Mouse (Mus musculus) kidney, postnatal 0 days (tissue): ENCODE measurements around the gene Rbm8a. TPM values are rescaled to one million over a fixed set of nuclear protein-coding genes. Genes with fewer than 3 reads are reported as not detected.

Source experiments
- ATAC-seq: fragments of 200-750 bp; cut with Nextera tagmentation; replicated peaks from 2 replicates; pipeline ENCODE4 v1.8.0; 2017; ENCODE audit warnings: low read depth, moderate number of reproducible peaks, moderate TSS enrichment, moderate library complexity; ENCODE audit not compliant: low FRiP score
- DNase-seq: peaks from one replicate; pipeline ENCODE4 v3.0.0-alpha.2; 2016; ENCODE audit warnings: low spot score
- H3K27ac ChIP-seq: fragments of 300-500 bp; sonication (generic); 2 replicates; pipeline ENCODE4 v1.5.1; 2014; ENCODE audit warnings: mild to moderate bottlenecking
- H3K27me3 ChIP-seq: fragments of 300-500 bp; sonication (generic); 2 replicates; pipeline ENCODE4 v1.6.1; 2014; ENCODE audit warnings: low read length, mixed read lengths; ENCODE audit not compliant: insufficient read depth
- H3K36me3 ChIP-seq: fragments of 300-500 bp; sonication (generic); 2 replicates; pipeline ENCODE4 v1.6.1; 2014; ENCODE audit warnings: low read length, mixed read lengths; ENCODE audit not compliant: insufficient read depth
- H3K4me1 ChIP-seq: fragments of 300-500 bp; sonication (generic); replicated peaks from 2 replicates; pipeline ENCODE4 v1.6.1; 2014; ENCODE audit warnings: antibody characterized with exemption, low read length, mixed read lengths; ENCODE audit not compliant: insufficient read depth
- H3K4me2 ChIP-seq: fragments of 300-500 bp; sonication (generic); 2 replicates; pipeline ENCODE4 v1.6.1; 2014; ENCODE audit warnings: mild to moderate bottlenecking, low read length, moderate library complexity, mixed read lengths
- H3K4me3 ChIP-seq: fragments of 300-500 bp; sonication (generic); replicated peaks from 2 replicates; pipeline ENCODE4 v1.5.1; 2014; ENCODE audit warnings: low read depth, low read length
- H3K9ac ChIP-seq: fragments of 300-500 bp; sonication (generic); 2 replicates; pipeline ENCODE4 v1.6.1; 2014; ENCODE audit warnings: low read depth, low read length
- H3K9me3 ChIP-seq: fragments of 300-500 bp; sonication (generic); replicated peaks from 2 replicates; pipeline ENCODE4 v1.6.1; 2016; ENCODE audit warnings: low read length, inconsistent platforms, mixed read lengths
- CTCF ChIP-seq: IDR thresholded peaks from 2 replicates; pipeline ENCODE4 v1.5.1; 2016; ENCODE audit warnings: antibody characterized with exemption, low read depth, mild to moderate bottlenecking, moderate library complexity
- WGBS: fragments of 180-500 bp; shearing (Covaris S2); extraction: QIAGEN DNeasy Blood & Tissue Kit; methylation state at CpG from one replicate; pipeline ENCODE4 v1.1.7; 2014; 5-methylcytosine and 5-hydroxymethylcytosine counted together
- polyA plus RNA-seq: library from polyadenylated mRNA; unstranded; fragments of >200 nt; fragmentation: Nextera tagmentation; extraction: Ambion mirVana; gene quantifications from 2 replicates; pipeline ENCODE4 v1.2.1, GENCODE M21; 2015

Gene Rbm8a
- 100 and 111 TPM in 2 replicates for polyA plus RNA-seq

- peak within 1 kb of the TSS; percentile 64 for H3K4me3 ChIP-seq
- ATAC-seq (peak; percentile 92), DNase-seq (peak; percentile 99)
- H3K27ac ChIP-seq: peak within 1 kb of the TSS; percentile 75
- no peak for TF ChIP-seq CTCF
- H3K9ac ChIP-seq: peak within 1 kb of the TSS; percentile 77
- peak within 1 kb of the TSS; percentile 79 for H3K4me2 ChIP-seq
- H3K36me3 ChIP-seq: peaks cover 5% of the 10 kb centered on the region; the same call in 1 of the 2 replicates
- WGBS: under 1% methylated on average over 48 of the region's 48 CpGs
- no peaks in the 10 kb centered on the region for H3K27me3 ChIP-seq
- H3K4me1 ChIP-seq: no peaks in the 10 kb centered on the region
- H3K9me3 ChIP-seq: no peaks in the 10 kb centered on the region
Measured at GRCm38 (mm10) chr3:96629729-96630600, at the start of gene Rbm8a. Gene Rbm8a (plus strand): TSS chr3:96629933.

GRCm38 (mm10) chr3:96581141-96581540 is 48.6 kb upstream of the Rbm8a start:
- no peak overlapping the region for H3K27ac ChIP-seq
- peaks cover 8% of the 10 kb centered on the region; the same call in 1 of the 2 replicates for H3K4me1 ChIP-seq
- H3K36me3 ChIP-seq: no peaks in the 10 kb centered on the region
- DNase-seq (no peak), ATAC-seq (no peak)
- WGBS: 60% methylated on average over 6 of the region's 6 CpGs
- no peak overlapping the region for H3K4me3 ChIP-seq
- no peak overlapping the region for H3K4me2 ChIP-seq
- H3K9ac ChIP-seq: no peak overlapping the region
- TF ChIP-seq CTCF: no peak
- no peaks in the 10 kb centered on the region for H3K27me3 ChIP-seq
- no peaks in the 10 kb centered on the region for H3K9me3 ChIP-seq

GRCm38 (mm10) chr3:96581771-96582515 is 47.8 kb upstream of the Rbm8a start:
- H3K4me1 ChIP-seq: peaks cover 7% of the 10 kb centered on the region; the same call in 1 of the 2 replicates
- no peak for TF ChIP-seq CTCF
- no peaks in the 10 kb centered on the region for H3K27me3 ChIP-seq
- WGBS: 80% methylated on average over 16 of the region's 16 CpGs
- H3K9me3 ChIP-seq: no peaks in the 10 kb centered on the region
- no peak for DNase-seq
- H3K4me3 ChIP-seq: no peak overlapping the region
- no peak overlapping the region for H3K9ac ChIP-seq
- no peak overlapping the region for H3K4me2 ChIP-seq
- no peaks in the 10 kb centered on the region for H3K36me3 ChIP-seq
- no peak for ATAC-seq
- no peak overlapping the region for H3K27ac ChIP-seq

GRCm38 (mm10) chr3:96583386-96583785 is 46.3 kb upstream of the Rbm8a start:
- Histone ChIP-seq H3K4me3 (no peak overlapping the region), H3K27me3 (no peaks in the 10 kb centered on the region), H3K9me3 (no peaks in the 10 kb centered on the region), H3K36me3 (no peaks in the 10 kb centered on the region), H3K4me2 (no peak overlapping the region), H3K27ac (no peak overlapping the region), H3K4me1 (no peaks in the 10 kb centered on the region; the same call in 1 of the 2 replicates), H3K9ac (no peak overlapping the region)
- WGBS: 92% methylated on average over 5 of the region's 5 CpGs
- DNase-seq: no peak
- no peak for ATAC-seq
- peak; percentile 19; the same call in 1 of the 2 replicates for TF ChIP-seq CTCF

GRCm38 (mm10) chr3:96590657-96591056 is 39.1 kb upstream of the Rbm8a start:
- 82% methylated on average over 4 of the region's 4 CpGs for WGBS
- no peaks in the 10 kb centered on the region for H3K36me3 ChIP-seq
- H3K9ac ChIP-seq: no peak overlapping the region
- no peaks in the 10 kb centered on the region for H3K4me1 ChIP-seq
- no peak for TF ChIP-seq CTCF
- H3K4me2 ChIP-seq: no peak overlapping the region
- H3K4me3 ChIP-seq: no peak overlapping the region
- H3K9me3 ChIP-seq: no peaks in the 10 kb centered on the region
- DNase-seq (no peak), ATAC-seq (no peak)
- H3K27ac ChIP-seq: no peak overlapping the region
- H3K27me3 ChIP-seq: 0 out of 2 replicates have a peak, but pooled peaks cover 2% of the 10 kb centered on the region

- peaks cover 19% of the 10 kb centered on the region for H3K4me1 ChIP-seq
- H3K4me2 ChIP-seq: peak overlapping the region; percentile 75
- no peaks in the 10 kb centered on the region for H3K9me3 ChIP-seq
- WGBS: 1% methylated on average over 10 of the region's 10 CpGs
- no peak overlapping the region for H3K27ac ChIP-seq
- H3K4me3 ChIP-seq: peak overlapping the region; percentile 76
- TF ChIP-seq CTCF: no peak
- peak; percentile 60 for DNase-seq
- ATAC-seq: no peak
- H3K36me3 ChIP-seq: no peaks in the 10 kb centered on the region
- 0 out of 2 replicates have a peak, but pooled peaks cover 5% of the 10 kb centered on the region for H3K27me3 ChIP-seq
- H3K9ac ChIP-seq: peak overlapping the region; percentile 77
Measured at GRCm38 (mm10) chr3:96593374-96593773, 36.4 kb upstream of the Rbm8a start.
